Mouse (Mus musculus) midbrain, embryonic 11.5 days (tissue): ENCODE data around the gene Agbl1. TPM values are rescaled to one million over a fixed set of nuclear protein-coding genes. Genes with fewer than 3 reads are reported as not detected.

Source experiments
- ATAC-seq: fragments of 200-750 bp; cut with Nextera tagmentation; 2 replicates; pipeline ENCODE4 v1.8.0; 2017; ENCODE audit warnings: moderate TSS enrichment, moderate library complexity; ENCODE audit not compliant: low FRiP score
- DNase-seq: peaks from one replicate; pipeline ENCODE4 v3.0.0; 2015; ENCODE audit warnings: low spot score; ENCODE audit errors: missing footprints
- H3K27ac ChIP-seq: fragments of 300-500 bp; sonication (generic); 2 replicates; pipeline ENCODE4 v1.5.1; 2014; ENCODE audit warnings: low read depth, low read length
- H3K27me3 ChIP-seq: fragments of 300-500 bp; sonication (generic); 2 replicates; pipeline ENCODE4 v1.6.1; 2014; ENCODE audit warnings: mild to moderate bottlenecking, low read length, moderate library complexity, mixed read lengths; ENCODE audit not compliant: control insufficient read depth, insufficient read depth
- H3K36me3 ChIP-seq: fragments of 300-500 bp; sonication (generic); 2 replicates; pipeline ENCODE4 v1.6.1; 2014; ENCODE audit warnings: mild to moderate bottlenecking, low read length, moderate library complexity, mixed read lengths; ENCODE audit not compliant: control insufficient read depth, insufficient read depth
- H3K4me1 ChIP-seq: fragments of 300-500 bp; sonication (generic); 2 replicates; pipeline ENCODE4 v1.6.1; 2014; ENCODE audit warnings: low read length; ENCODE audit not compliant: control insufficient read depth, insufficient read depth
- H3K4me2 ChIP-seq: fragments of 300-500 bp; sonication (generic); 2 replicates; pipeline ENCODE4 v1.6.1; 2014; ENCODE audit warnings: mild to moderate bottlenecking, moderate library complexity
- H3K4me3 ChIP-seq: fragments of 300-500 bp; sonication (generic); 2 replicates; pipeline ENCODE4 v1.5.1; 2014; ENCODE audit warnings: low read depth, low read length
- H3K9ac ChIP-seq: fragments of 300-500 bp; sonication (generic); 2 replicates; pipeline ENCODE4 v1.6.1; 2014; ENCODE audit warnings: low read length
- H3K9me3 ChIP-seq: fragments of 300-500 bp; sonication (generic); 2 replicates; pipeline ENCODE4 v1.6.1; 2016; ENCODE audit warnings: low read length; ENCODE audit not compliant: control insufficient read depth
- WGBS: fragments of 180-500 bp; shearing (Covaris S2); extraction: QIAGEN DNeasy Blood & Tissue Kit; methylation state at CpG from one replicate; pipeline ENCODE4 v1.1.7; 2014; 5-methylcytosine and 5-hydroxymethylcytosine counted together
- polyA plus RNA-seq: library from polyadenylated mRNA; unstranded; fragments of >200 nt; fragmentation: Nextera tagmentation; extraction: Ambion mirVana; gene quantifications from 2 replicates; pipeline ENCODE4 v1.2.1, GENCODE M21; 2014

Agbl1 gene
- polyA plus RNA-seq, 1 experiment from 2014 or later = not detected

GRCm38 (mm10) chr7:77095153-77095552, 865.5 kb downstream of the Agbl1 start:
- DNase-seq = no peak
- no peaks in the 10 kb centered on the region for H3K27me3 ChIP-seq
- H3K4me3 ChIP-seq = no peak overlapping the region
- ATAC-seq = no peak
- H3K9ac ChIP-seq = no peak overlapping the region
- WGBS = 78% methylated on average over 2 of the region's 2 CpGs
- no peak overlapping the region for H3K27ac ChIP-seq
- no peaks in the 10 kb centered on the region for H3K4me1 ChIP-seq
- no peaks in the 10 kb centered on the region for H3K36me3 ChIP-seq
- no peak overlapping the region for H3K4me2 ChIP-seq
- H3K9me3 ChIP-seq = no peaks in the 10 kb centered on the region

DNA sequence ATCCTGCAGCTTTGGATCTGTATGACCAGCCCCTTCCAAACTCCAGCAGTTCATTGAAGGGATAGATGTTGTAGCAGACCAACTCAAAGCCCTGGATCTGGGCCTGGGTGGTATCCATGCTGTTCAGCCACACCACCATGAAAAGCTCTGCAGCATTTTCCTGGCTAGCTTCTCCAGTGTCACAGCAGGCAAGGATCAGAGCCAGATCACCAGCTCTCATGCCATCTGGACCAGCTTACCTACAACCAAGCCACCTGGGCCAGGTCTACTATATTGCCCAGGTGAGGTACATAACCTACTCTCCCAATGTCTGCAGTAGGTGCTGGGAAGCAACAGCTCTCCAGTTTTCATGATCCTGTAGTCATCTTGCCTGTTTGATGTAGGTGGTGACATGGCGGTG, 884.3 kb downstream of the Agbl1 start:
- no peak overlapping the region for H3K9ac ChIP-seq
- no peak overlapping the region for H3K4me3 ChIP-seq
- H3K27ac ChIP-seq = no peak overlapping the region
- H3K4me1 ChIP-seq = no peaks in the 10 kb centered on the region
- ATAC-seq (no peak), DNase-seq (no peak)
- no peaks in the 10 kb centered on the region for H3K36me3 ChIP-seq
- H3K9me3 ChIP-seq = no peaks in the 10 kb centered on the region
- H3K27me3 ChIP-seq = no peaks in the 10 kb centered on the region
- WGBS = 94% methylated on average over 1 of the region's 1 CpGs
- no peak overlapping the region for H3K4me2 ChIP-seq

GRCm38 (mm10) chr7:77129045-77129444, 899.4 kb downstream of the Agbl1 start:
- Histone ChIP-seq H3K4me3 (no peak overlapping the region), H3K9me3 (no peaks in the 10 kb centered on the region), H3K9ac (no peak overlapping the region), H3K27me3 (no peaks in the 10 kb centered on the region), H3K4me2 (no peak overlapping the region), H3K4me1 (no peaks in the 10 kb centered on the region; the same call in 1 of the 2 replicates), H3K36me3 (no peaks in the 10 kb centered on the region), H3K27ac (no peak overlapping the region)
- DNase-seq (no peak), ATAC-seq (no peak)
- 78% methylated on average over 1 of the region's 1 CpGs for WGBS

GRCm38 (mm10) chr7:77131950-77132349, 902.3 kb downstream of the Agbl1 start:
- Histone ChIP-seq H3K9ac (no peak overlapping the region), H3K4me2 (no peak overlapping the region), H3K9me3 (no peaks in the 10 kb centered on the region), H3K27ac (no peak overlapping the region), H3K4me3 (no peak overlapping the region), H3K36me3 (no peaks in the 10 kb centered on the region), H3K27me3 (no peaks in the 10 kb centered on the region), H3K4me1 (no peaks in the 10 kb centered on the region; the same call in 1 of the 2 replicates)
- ATAC-seq (peak; percentile 69; the same call in 1 of the 2 replicates), DNase-seq (no peak)
- 23% methylated on average over 7 of the region's 7 CpGs for WGBS

DNA sequence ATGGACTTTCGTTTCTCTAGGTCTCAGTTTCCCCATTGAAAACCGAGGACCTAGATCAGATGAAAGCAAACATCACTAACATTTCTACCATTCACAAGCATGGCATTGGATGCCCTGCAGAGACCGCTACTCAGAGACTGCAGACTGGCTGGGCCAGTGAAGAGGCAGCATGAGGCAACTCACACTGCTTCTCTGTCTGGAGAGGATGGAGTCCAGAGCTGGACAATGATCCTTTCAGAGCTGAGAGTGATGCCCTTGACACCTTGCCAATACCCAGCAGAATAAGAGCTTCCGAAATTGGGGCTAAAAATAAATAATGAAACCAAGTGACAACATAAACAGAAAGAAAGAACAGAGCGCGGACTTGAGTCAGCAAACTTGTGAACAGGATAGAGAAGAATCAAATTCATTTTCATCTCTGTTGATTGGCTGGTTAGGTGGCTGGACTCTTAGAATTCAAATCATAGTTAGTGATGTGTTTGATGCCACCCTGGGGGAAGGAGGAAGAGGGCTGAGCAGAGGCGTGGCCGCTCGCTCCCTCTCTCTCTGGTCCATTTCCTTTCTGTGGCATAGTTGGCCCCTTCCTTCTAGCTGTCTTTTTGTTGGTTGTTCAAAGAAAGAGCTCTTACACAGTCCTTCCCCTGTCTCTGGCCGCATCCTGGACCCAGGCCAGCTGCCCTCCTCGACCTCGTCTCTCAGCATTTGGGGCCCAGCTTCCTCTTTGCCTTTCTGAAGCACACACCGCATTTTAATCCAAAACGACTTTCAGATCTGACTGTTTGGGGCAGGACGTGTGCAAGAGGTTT, 903.1 kb downstream of the Agbl1 start:
- Histone ChIP-seq H3K4me1 (no peaks in the 10 kb centered on the region; the same call in 1 of the 2 replicates), H3K36me3 (no peaks in the 10 kb centered on the region), H3K4me2 (no peak overlapping the region), H3K27ac (no peak overlapping the region), H3K4me3 (no peak overlapping the region), H3K9ac (no peak overlapping the region), H3K9me3 (no peaks in the 10 kb centered on the region), H3K27me3 (no peaks in the 10 kb centered on the region)
- 70% methylated on average over 15 of the region's 15 CpGs for WGBS
- DNase-seq = no peak
- ATAC-seq = peak; percentile 48

DNA sequence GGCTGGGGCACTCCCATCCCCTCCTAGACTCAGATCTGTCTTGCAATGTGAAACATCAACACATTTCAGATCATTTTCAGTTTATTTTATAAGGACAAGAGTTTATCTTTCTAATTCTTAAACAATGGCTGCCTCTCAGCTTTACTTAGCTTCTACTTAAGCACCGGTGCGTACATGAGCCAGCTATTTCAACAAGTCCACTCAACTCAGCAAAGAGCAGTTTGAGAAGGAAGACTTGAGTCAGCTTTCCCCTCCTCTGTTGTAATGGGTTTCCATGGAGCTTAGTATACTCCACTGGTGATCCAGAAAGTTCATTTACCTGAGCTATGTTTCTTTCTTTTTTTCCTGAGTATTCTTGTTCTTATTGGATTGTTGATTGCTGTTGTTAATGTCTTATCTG, 905.2 kb downstream of the Agbl1 start:
- Histone ChIP-seq H3K9ac (no peak overlapping the region), H3K27me3 (no peaks in the 10 kb centered on the region), H3K9me3 (no peaks in the 10 kb centered on the region), H3K36me3 (no peaks in the 10 kb centered on the region), H3K4me1 (no peaks in the 10 kb centered on the region; the same call in 1 of the 2 replicates), H3K4me3 (no peak overlapping the region), H3K27ac (no peak overlapping the region), H3K4me2 (no peak overlapping the region)
- WGBS = 98% methylated on average over 2 of the region's 2 CpGs
- DNase-seq (no peak), ATAC-seq (no peak)

DNA sequence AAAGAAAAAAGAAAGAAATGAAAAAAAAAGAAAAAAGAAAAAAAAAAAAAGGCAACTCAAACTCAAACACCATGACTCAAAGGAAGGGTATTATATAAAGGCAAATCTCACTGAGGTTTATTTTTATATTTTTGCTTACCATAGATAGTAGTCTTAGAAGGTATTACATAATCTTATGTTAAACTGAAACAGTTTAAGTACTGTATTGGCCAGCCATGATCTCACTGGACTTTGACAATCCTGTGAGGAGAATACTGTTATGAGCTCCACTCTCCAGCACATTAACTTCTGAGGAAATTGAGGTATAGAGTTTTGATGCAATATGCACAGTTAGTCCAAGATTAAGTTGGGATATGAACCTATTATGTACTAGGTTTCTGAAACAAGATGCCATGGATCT, 909.0 kb downstream of the Agbl1 start:
- no peak for DNase-seq
- Histone ChIP-seq H3K27me3 (no peaks in the 10 kb centered on the region), H3K4me2 (no peak overlapping the region)

GRCm38 (mm10) chr7:77147527-77147926, 917.8 kb downstream of the Agbl1 start:
- 75% methylated on average over 3 of the region's 3 CpGs for WGBS
- Histone ChIP-seq H3K4me2 (no peak overlapping the region), H3K4me3 (no peak overlapping the region), H3K9me3 (no peaks in the 10 kb centered on the region), H3K36me3 (no peaks in the 10 kb centered on the region), H3K4me1 (no peaks in the 10 kb centered on the region), H3K27ac (no peak overlapping the region), H3K27me3 (no peaks in the 10 kb centered on the region), H3K9ac (no peak overlapping the region)
- no peak for DNase-seq
- no peak for ATAC-seq

More for the DNA sequence above, 909.0 kb downstream of the Agbl1 start:
- no peak overlapping the region for H3K9ac ChIP-seq
- H3K4me3 ChIP-seq = no peak overlapping the region
- no peaks in the 10 kb centered on the region for H3K4me1 ChIP-seq
- H3K9me3 ChIP-seq = no peaks in the 10 kb centered on the region
- H3K36me3 ChIP-seq = no peaks in the 10 kb centered on the region
- ATAC-seq = no peak
- no peak overlapping the region for H3K27ac ChIP-seq

DNA sequence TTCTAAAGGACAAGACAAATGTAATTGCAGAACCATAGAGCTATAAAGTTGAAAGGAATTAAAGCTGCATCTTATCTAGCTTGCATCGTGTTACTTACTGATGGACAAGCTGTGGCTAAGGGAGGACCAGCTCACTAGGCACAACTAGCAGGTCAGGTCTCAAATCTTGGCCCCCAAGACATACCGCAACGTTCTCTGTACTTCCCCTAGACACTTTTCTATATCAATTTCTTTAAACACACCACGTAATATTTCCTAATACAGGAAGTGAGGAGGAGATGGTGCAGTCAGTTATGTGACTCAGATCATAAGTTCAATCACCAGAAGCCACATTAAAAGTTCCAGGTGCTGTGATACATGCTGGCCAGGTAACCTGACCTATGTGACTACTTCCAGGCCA, 919.1 kb downstream of the Agbl1 start:
- H3K36me3 ChIP-seq = no peaks in the 10 kb centered on the region
- 86% methylated on average over 4 of the region's 4 CpGs for WGBS
- DNase-seq = no peak

More for the DNA sequence above, 919.1 kb downstream of the Agbl1 start:
- Histone ChIP-seq H3K9me3 (no peaks in the 10 kb centered on the region), H3K27ac (no peak overlapping the region), H3K27me3 (no peaks in the 10 kb centered on the region), H3K4me2 (no peak overlapping the region), H3K9ac (no peak overlapping the region), H3K4me1 (no peaks in the 10 kb centered on the region), H3K4me3 (no peak overlapping the region)
- no peak for ATAC-seq
